Comparison of ENCODE assay signal across 10 mouse cellular contexts in genomic region chr1:83631798-83632197, GRCm38 (mm10).
DNase-seq lines count a peak whose midpoint lies in the region; ATAC-seq lines count a peak whose summit lies in the region.
"Had no signal": no experiment of that assay in that cellular context is flagged by ENCODE, and none has a peak within 500 bp of the region (broad histone marks: within the 10 kb centered on the region; RNA-seq: fewer than 3 reads in every experiment).

No protein-coding gene starts in this region.

- H3K4me3 ChIP-seq in forebrain, embryonic 11.5 days (ENCODE audit: low read depth, low read length), result no peak overlapping the region
- H3K4me3 ChIP-seq in forebrain, embryonic 10.5 days, result no peak overlapping the region
- no peak overlapping the region for H3K4me3 ChIP-seq in limb, embryonic 13.5 days
- H3K4me3 ChIP-seq: heart, adult 2 months; myocyte had no signal

- H3K36me3 ChIP-seq in forebrain, embryonic 11.5 days (ENCODE audit: control insufficient read depth, insufficient read depth, low read length), result no peaks in the 10 kb centered on the region
- no peaks in the 10 kb centered on the region for H3K36me3 ChIP-seq in forebrain, embryonic 10.5 days (replicated peaks)
- H3K36me3 ChIP-seq in limb, embryonic 13.5 days, result no peaks in the 10 kb centered on the region

- ATAC-seq in forebrain, embryonic 11.5 days (replicated peaks; ENCODE audit: low FRiP score), result peak; percentile 42; the same call in 1 of the 2 replicates
- peak; percentile 76 for ATAC-seq in cerebellum, adult (ENCODE audit: insufficient number of reproducible peaks, low FRiP score, low TSS enrichment)
- ATAC-seq in limb, embryonic 13.5 days (ENCODE audit: low FRiP score, low read depth), result peak; percentile 67; the same call in 1 of the 2 replicates
- no peak for ATAC-seq in CD4-positive, CD25-positive, alpha-beta regulatory T cell, adult 4 months

- no peaks in the 10 kb centered on the region for H3K4me1 ChIP-seq in forebrain, embryonic 11.5 days (replicated peaks; ENCODE audit: control insufficient read depth, insufficient read depth, low read length)
- H3K4me1 ChIP-seq in forebrain, embryonic 10.5 days, result no peaks in the 10 kb centered on the region
- no peaks in the 10 kb centered on the region for H3K4me1 ChIP-seq in limb, embryonic 13.5 days

- WGBS in forebrain, embryonic 11.5 days, result 61% methylated on average over 4 of the region's 4 CpGs
- 64% methylated on average over 4 of the region's 4 CpGs for WGBS in forebrain, embryonic 10.5 days
- WGBS in limb, embryonic 13.5 days, result 34% methylated on average over 4 of the region's 4 CpGs

- H3K9ac ChIP-seq in forebrain, embryonic 11.5 days (ENCODE audit: low read length), result no peak overlapping the region
- no peak overlapping the region for H3K9ac ChIP-seq in limb, embryonic 13.5 days

- H3K9me3 ChIP-seq in forebrain, embryonic 11.5 days (ENCODE audit: control insufficient read depth, low read length), result no peaks in the 10 kb centered on the region
- H3K9me3 ChIP-seq in forebrain, embryonic 10.5 days, result no peaks in the 10 kb centered on the region
- H3K9me3 ChIP-seq in limb, embryonic 13.5 days, result no peaks in the 10 kb centered on the region

- H3K27ac ChIP-seq in forebrain, embryonic 11.5 days (ENCODE audit: low read depth, low read length), result no peak overlapping the region
- H3K27ac ChIP-seq in forebrain, embryonic 10.5 days, result no peak overlapping the region
- no peak overlapping the region for H3K27ac ChIP-seq in limb, embryonic 13.5 days
- H3K27ac ChIP-seq: heart, adult 2 months had no signal

- no peaks in the 10 kb centered on the region for H3K27me3 ChIP-seq in forebrain, embryonic 11.5 days (ENCODE audit: control insufficient read depth, insufficient read depth, low read length)
- H3K27me3 ChIP-seq in forebrain, embryonic 10.5 days (ENCODE audit: poor library complexity, severe bottlenecking), result no peaks in the 10 kb centered on the region
- no peaks in the 10 kb centered on the region for H3K27me3 ChIP-seq in limb, embryonic 13.5 days

- H3K4me2 ChIP-seq in forebrain, embryonic 11.5 days (ENCODE audit: low read depth, low read length, severe bottlenecking), result no peak overlapping the region
- H3K4me2 ChIP-seq in limb, embryonic 13.5 days (replicated peaks), result no peak overlapping the region

- DNase-seq in forebrain, embryonic 11.5 days (ENCODE audit: low spot score), result no peak
- DNase-seq in forebrain, embryonic 10.5 days (ENCODE audit: extremely low spot score, low spot score), result no peak
- peak; percentile 10 to 13 for DNase-seq in frontal cortex, postnatal 25 days (ENCODE audit: low spot score in 2 of 2)
- DNase-seq in c-Kit-positive CD71-positive TER-119-positive erythroid progenitor cells, embryonic 14.5 days (ENCODE audit: low spot score), result no peak
- no peak for DNase-seq in thymus, postnatal 0 days (ENCODE audit: low spot score)
- DNase-seq: heart, adult 2 months had no signal

Comparison
In these comparisons a context has a peak if more than half of its experiments do, and no peak if none do; other contexts are left out.
1. DNase-seq: peak in frontal cortex, postnatal 25 days (2 of 2); none in forebrain, embryonic 11.5 days (single experiment), forebrain, embryonic 10.5 days (single experiment), c-Kit-positive CD71-positive TER-119-positive erythroid progenitor cells, embryonic 14.5 days (single experiment) and thymus, postnatal 0 days (single experiment).